Mouse (Mus musculus): Measurements from ENCODE around the gene Scn4b. TPM values are rescaled to one million over a fixed set of nuclear protein-coding genes. Genes with fewer than 3 reads are reported as not detected.

The Scn4b gene
- total and polyA plus RNA-seq, 2 experiments from 2014 or later = 0.10 to 0.57 TPM

- Histone ChIP-seq H3K27ac (ENCODE audit: low read depth) (no peak overlapping the region), H3K4me3 (ENCODE audit: low read depth, low read length) (no peak overlapping the region), H3K4me2 (ENCODE audit: low read depth, low read length) (no peak overlapping the region), H3K9ac (replicated peaks; ENCODE audit: low read depth, low read length) (no peak overlapping the region), H3K9me3 (replicated peaks; ENCODE audit: control insufficient read depth, low read length) (no peaks in the 10 kb centered on the region), H3K27me3 (ENCODE audit: control insufficient read depth, insufficient read depth, low read length) (peaks cover 9% of the 10 kb centered on the region; the same call in 1 of the 2 replicates), H3K4me1 (ENCODE audit: control insufficient read depth, insufficient read depth) (0 out of 2 replicates have a peak, but pooled peaks cover 7% of the 10 kb centered on the region), H3K36me3 (replicated peaks; ENCODE audit: control insufficient read depth, insufficient read depth, low read length) (no peaks in the 10 kb centered on the region)
- DNase-seq (ENCODE audit: low spot score) = no peak
- ATAC-seq (ENCODE audit: insufficient read depth, low read depth) = no peak
- WGBS = 84% methylated on average over 6 of the region's 6 CpGs
- TF ChIP-seq EP300 (IDR thresholded peaks at IDR 0.05; ENCODE audit: low read depth) (no peak), CTCF (IDR thresholded peaks at IDR 0.05; ENCODE audit: low read depth) (no peak)
These were observed 17.6 kb upstream of the Scn4b start for GRCm38 (mm10) chr9:45120567-45120966.

- H3K4me2 ChIP-seq (ENCODE audit: low read depth, low read length) = no peak overlapping the region
- no peak for DNase-seq (ENCODE audit: low spot score)
- H3K27me3 ChIP-seq (ENCODE audit: control insufficient read depth, insufficient read depth, low read length) = 0 out of 2 replicates have a peak, but pooled peaks cover 8% of the 10 kb centered on the region
- 0 out of 2 replicates have a peak, but pooled peaks cover 7% of the 10 kb centered on the region for H3K4me1 ChIP-seq (ENCODE audit: control insufficient read depth, insufficient read depth)
- no peak for ATAC-seq (ENCODE audit: insufficient read depth, low read depth)
- no peak overlapping the region for H3K27ac ChIP-seq (ENCODE audit: low read depth)
- H3K4me3 ChIP-seq (ENCODE audit: low read depth, low read length) = no peak overlapping the region
- H3K36me3 ChIP-seq (replicated peaks; ENCODE audit: control insufficient read depth, insufficient read depth, low read length) = no peaks in the 10 kb centered on the region
- H3K9ac ChIP-seq (replicated peaks; ENCODE audit: low read depth, low read length) = no peak overlapping the region
- no peak for TF ChIP-seq EP300 (IDR thresholded peaks at IDR 0.05; ENCODE audit: low read depth)
- TF ChIP-seq CTCF (IDR thresholded peaks at IDR 0.05; ENCODE audit: low read depth) = no peak
- H3K9me3 ChIP-seq (replicated peaks; ENCODE audit: control insufficient read depth, low read length) = no peaks in the 10 kb centered on the region
- 51% methylated on average over 6 of the region's 6 CpGs for WGBS
These were observed 17.2 kb upstream of the Scn4b start for GRCm38 (mm10) chr9:45121001-45121400.

- Histone ChIP-seq H3K27ac (ENCODE audit: low read depth) (no peak overlapping the region), H3K27me3 (ENCODE audit: control insufficient read depth, insufficient read depth, low read length) (0 out of 2 replicates have a peak, but pooled peaks cover 9% of the 10 kb centered on the region), H3K9me3 (replicated peaks; ENCODE audit: control insufficient read depth, low read length) (no peaks in the 10 kb centered on the region), H3K4me1 (ENCODE audit: control insufficient read depth, insufficient read depth) (0 out of 2 replicates have a peak, but pooled peaks cover 7% of the 10 kb centered on the region), H3K4me2 (ENCODE audit: low read depth, low read length) (peak overlapping the region; percentile 49), H3K9ac (replicated peaks; ENCODE audit: low read depth, low read length) (no peak overlapping the region; the same call in 1 of the 2 replicates), H3K36me3 (replicated peaks; ENCODE audit: control insufficient read depth, insufficient read depth, low read length) (no peaks in the 10 kb centered on the region), H3K4me3 (ENCODE audit: low read depth, low read length) (peak overlapping the region; percentile 14; the same call in 1 of the 2 replicates)
- DNase-seq (ENCODE audit: low spot score) = peak; percentile 72
- ATAC-seq (ENCODE audit: insufficient read depth, low read depth) = peak; percentile 45
- WGBS = 3% methylated on average over 10 of the region's 10 CpGs
- TF ChIP-seq EP300 (IDR thresholded peaks at IDR 0.05; ENCODE audit: low read depth) (no peak), CTCF (IDR thresholded peaks at IDR 0.05; ENCODE audit: low read depth) (peak; percentile 90)
These were observed 16.4 kb upstream of the Scn4b start for GRCm38 (mm10) chr9:45121769-45122168.

GRCm38 (mm10) chr9:45122209-45122761 lies 15.9 kb upstream of the Scn4b start:
- H3K27ac ChIP-seq (ENCODE audit: low read depth) = no peak overlapping the region
- TF ChIP-seq CTCF (IDR thresholded peaks at IDR 0.05; ENCODE audit: low read depth) = no peak
- no peak for TF ChIP-seq EP300 (IDR thresholded peaks at IDR 0.05; ENCODE audit: low read depth)
- H3K36me3 ChIP-seq (replicated peaks; ENCODE audit: control insufficient read depth, insufficient read depth, low read length) = no peaks in the 10 kb centered on the region
- 0 out of 2 replicates have a peak, but pooled peaks cover 9% of the 10 kb centered on the region for H3K27me3 ChIP-seq (ENCODE audit: control insufficient read depth, insufficient read depth, low read length)
- no peak for ATAC-seq (ENCODE audit: insufficient read depth, low read depth)
- peak overlapping the region; percentile 49 for H3K4me2 ChIP-seq (ENCODE audit: low read depth, low read length)
- 20% methylated on average over 9 of the region's 9 CpGs for WGBS
- H3K9me3 ChIP-seq (replicated peaks; ENCODE audit: control insufficient read depth, low read length) = no peaks in the 10 kb centered on the region
- DNase-seq (ENCODE audit: low spot score) = no peak
- H3K4me1 ChIP-seq (ENCODE audit: control insufficient read depth, insufficient read depth) = 0 out of 2 replicates have a peak, but pooled peaks cover 7% of the 10 kb centered on the region
- H3K4me3 ChIP-seq (ENCODE audit: low read depth, low read length) = peak overlapping the region; percentile 14; the same call in 1 of the 2 replicates
- no peak overlapping the region; the same call in 1 of the 2 replicates for H3K9ac ChIP-seq (replicated peaks; ENCODE audit: low read depth, low read length)

- DNase-seq (ENCODE audit: low spot score) (no peak), ATAC-seq (ENCODE audit: insufficient read depth, low read depth) (no peak)
- Histone ChIP-seq H3K4me3 (ENCODE audit: low read depth, low read length) (no peak overlapping the region), H3K27me3 (ENCODE audit: control insufficient read depth, insufficient read depth, low read length) (0 out of 2 replicates have a peak, but pooled peaks cover 19% of the 10 kb centered on the region), H3K27ac (ENCODE audit: low read depth) (no peak overlapping the region), H3K9me3 (replicated peaks; ENCODE audit: control insufficient read depth, low read length) (no peaks in the 10 kb centered on the region), H3K4me2 (ENCODE audit: low read depth, low read length) (no peak overlapping the region), H3K4me1 (ENCODE audit: control insufficient read depth, insufficient read depth) (no peaks in the 10 kb centered on the region), H3K9ac (replicated peaks; ENCODE audit: low read depth, low read length) (no peak overlapping the region), H3K36me3 (replicated peaks; ENCODE audit: control insufficient read depth, insufficient read depth, low read length) (no peaks in the 10 kb centered on the region)
- no peak for TF ChIP-seq EP300 (IDR thresholded peaks at IDR 0.05; ENCODE audit: low read depth)
- TF ChIP-seq CTCF (IDR thresholded peaks at IDR 0.05; ENCODE audit: low read depth) = no peak
- 86% methylated on average over 14 of the region's 14 CpGs for WGBS
These were observed 13.0 kb upstream of the Scn4b start for GRCm38 (mm10) chr9:45125211-45125610.
